Mouse (Mus musculus) liver, adult (tissue): ENCODE data around the gene Sbf2.

Experiments used
- GATA4 ChIP-seq: IDR thresholded peaks from 2 replicates; pipeline ENCODE4 v1.6.1; 2014; ENCODE audit warnings: mild to moderate bottlenecking, low read length; ENCODE audit not compliant: insufficient replicate concordance

Gene Sbf2

DNA sequence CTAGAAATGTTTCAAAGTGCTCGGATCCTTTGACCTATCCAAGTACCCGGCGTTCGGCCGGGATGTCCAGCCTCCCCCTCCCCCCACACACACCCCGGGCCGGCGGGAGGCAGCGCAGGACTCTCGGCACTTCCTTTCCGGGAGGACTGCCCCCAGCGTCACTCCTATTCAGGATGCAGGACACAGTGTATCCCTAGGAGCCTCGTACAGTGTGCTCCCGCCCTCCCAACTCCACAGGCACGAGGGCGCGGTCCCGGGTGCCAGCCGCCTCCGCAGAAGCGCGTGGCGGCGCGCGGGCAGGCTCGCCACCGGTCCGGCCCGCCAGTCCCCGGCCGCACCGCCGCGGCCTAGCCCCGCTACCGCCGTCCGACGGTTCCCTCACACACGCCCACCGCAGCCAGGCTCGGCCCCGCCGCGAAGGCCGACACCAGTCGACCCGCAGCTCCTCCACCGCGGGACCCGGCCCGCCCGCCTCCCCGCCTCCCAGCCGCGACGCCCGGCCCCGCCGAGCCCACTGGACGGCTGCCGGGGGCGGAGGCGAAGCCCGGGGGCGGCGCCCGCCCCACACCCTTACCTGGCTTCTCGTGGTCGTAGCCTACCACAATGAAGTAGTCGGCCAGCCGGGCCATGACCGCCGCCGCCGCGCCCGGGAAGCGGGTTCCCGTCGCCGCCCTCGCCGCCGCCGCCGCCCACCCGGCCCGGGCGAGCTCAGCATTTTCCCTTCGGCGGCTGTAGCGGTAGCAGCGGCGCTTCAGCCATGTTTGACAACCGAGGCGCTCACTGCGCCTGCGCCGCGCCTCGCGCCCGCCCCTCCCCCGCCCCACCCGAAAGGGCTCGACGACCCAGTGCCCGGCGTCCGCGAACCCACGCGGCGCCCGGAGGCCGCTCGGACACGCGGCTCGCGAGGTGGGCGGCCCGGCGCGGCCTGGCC is at the start of gene Sbf2:
Sbf2 (minus strand) TSS at position 790 of the 931 bp plus-strand sequence.
- no peak for TF ChIP-seq GATA4

DNA sequence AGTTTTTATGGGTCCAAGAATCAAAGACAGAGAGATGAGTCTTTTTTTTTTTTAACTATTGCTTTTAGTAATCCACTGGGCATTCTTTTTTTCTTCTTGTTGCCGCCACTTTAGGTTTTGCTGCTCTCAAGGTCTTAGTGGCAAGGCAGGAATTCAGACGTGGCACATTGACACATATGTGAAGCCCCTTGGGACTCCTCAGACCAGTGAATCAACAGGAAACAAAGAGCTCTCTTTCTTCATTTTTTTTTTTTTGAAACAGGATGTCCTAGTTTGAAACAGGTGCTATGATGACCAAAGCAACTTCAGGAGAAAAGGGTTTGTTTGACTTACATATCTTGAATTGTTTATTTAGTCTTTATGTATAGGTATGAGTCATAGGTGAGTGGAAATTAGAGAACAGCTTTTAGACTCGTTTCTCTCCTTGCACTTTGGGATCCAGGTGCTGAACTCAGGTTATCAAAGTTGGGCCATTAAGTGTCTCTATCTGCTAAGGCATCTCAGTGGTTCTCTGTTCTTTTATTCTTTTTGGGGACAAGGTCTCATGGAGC is 43.7 kb upstream of the Sbf2 start:
- TF ChIP-seq GATA4, result no peak

DNA sequence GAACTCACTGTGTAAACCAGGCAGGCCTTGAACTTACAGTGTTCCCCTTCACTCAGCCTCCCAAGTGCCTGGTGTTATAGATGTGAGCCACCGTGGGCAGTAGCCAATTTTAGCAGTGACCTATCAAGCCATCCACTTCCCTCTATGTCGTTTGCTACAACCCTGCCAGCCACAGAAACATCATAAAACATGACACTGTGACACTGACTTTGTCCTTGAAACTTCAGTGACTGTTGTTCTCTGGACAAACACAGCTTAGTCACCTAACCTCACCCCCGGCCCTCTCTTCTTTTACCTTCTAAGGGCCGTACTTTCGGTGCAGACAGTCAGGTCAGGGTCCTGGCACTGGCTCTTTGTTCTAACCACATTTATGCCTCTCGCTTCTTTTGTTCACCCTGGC is 41.2 kb upstream of the Sbf2 start:
- TF ChIP-seq GATA4, result no peak

DNA sequence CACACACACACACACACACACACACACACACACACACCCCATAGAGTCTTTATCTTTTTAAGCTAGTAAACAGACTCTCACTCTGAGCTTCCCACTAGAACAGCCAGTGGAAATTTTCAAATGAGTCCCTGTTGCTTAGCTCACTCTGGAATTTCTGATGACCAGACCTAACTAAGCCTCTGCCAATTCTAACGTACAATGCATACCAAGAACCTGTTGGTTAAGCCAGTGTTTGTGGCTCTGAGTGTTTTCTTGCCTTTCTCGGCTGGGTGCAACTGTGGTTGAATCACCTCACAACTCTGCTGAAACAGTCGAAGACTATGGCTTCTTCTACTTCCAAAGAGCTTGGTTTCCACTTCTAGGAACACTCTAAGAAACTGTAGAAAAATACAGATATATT is 40.5 kb upstream of the Sbf2 start:
- no peak for TF ChIP-seq GATA4

DNA sequence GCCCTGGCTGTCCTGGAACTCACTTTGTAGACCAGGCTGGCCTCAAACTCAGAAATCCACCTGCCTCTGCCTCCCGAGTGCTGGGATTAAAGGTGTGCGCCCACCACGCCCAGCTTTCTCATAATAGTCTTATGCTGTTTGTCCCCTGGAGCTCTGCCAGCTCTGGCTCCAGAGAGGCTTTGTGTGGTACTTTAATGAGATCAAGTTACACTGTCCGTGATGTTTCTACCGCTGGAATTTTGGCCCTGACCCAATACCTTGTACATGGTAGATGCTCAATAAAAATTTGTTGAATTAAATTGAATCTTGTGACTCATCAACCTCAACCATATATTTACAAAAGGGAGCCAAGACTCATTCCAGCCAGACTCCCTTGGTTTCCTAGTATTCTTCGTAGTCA is 36.4 kb upstream of the Sbf2 start:
- TF ChIP-seq GATA4, result no peak

DNA sequence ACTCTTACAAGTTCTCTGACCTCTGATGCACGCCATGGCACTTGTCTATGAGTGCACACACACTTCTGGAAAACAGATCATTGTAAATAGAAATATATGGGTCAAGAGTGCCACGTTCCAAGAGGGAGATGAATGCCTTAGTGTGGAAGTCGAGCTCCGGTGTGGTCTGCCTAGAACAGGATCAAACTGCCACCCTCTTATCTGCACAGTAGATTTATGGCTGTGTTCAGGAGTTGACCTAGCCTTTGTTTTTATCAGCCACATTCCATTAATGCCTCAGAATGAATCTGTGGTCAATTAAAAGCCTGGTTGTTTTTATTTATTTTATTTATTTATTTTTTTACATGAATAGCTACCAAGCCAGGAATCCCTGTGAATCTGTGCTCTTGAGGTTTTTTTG is 35.8 kb upstream of the Sbf2 start:
- no peak for TF ChIP-seq GATA4

DNA sequence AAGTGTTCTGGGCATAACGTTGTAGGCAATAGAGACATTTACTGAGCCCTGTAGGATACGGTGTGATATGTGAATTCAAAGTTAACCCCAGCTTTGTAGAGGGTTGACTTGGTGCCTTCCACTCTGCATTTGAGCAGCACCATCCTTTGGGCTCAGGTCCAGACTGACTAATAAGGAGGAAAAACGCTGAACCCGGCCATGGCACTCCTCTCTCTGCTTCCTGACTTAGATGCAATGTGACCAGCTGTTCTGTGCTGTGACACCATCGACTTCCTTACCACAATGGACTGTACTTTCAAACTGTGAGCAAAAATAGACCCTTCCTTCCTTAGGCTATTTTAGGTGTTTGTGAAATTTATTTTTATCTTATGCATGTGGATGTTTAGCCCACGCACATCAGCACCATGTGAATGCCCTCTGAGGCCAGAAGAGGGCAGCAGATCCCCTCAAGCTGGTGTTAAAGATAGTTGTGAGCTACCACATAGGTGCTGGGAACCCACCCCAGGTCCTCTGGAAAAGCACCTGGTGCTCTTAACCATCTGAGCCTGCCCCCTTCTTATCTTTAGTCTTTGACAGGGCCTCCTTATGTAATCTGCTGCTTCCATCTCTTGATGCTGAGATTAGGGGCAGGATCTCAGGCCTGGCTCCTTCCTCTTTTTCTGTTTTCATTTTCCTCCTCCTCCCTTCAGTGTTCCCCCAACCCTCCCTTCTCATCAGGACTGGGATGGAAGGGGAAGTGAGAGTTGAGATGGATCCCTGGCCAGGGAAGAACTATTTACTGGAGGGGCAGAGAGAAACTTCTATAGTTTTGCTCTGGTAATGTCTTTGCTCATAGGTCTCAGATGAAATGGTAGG is 34.6 kb upstream of the Sbf2 start:
- no peak for TF ChIP-seq GATA4

DNA sequence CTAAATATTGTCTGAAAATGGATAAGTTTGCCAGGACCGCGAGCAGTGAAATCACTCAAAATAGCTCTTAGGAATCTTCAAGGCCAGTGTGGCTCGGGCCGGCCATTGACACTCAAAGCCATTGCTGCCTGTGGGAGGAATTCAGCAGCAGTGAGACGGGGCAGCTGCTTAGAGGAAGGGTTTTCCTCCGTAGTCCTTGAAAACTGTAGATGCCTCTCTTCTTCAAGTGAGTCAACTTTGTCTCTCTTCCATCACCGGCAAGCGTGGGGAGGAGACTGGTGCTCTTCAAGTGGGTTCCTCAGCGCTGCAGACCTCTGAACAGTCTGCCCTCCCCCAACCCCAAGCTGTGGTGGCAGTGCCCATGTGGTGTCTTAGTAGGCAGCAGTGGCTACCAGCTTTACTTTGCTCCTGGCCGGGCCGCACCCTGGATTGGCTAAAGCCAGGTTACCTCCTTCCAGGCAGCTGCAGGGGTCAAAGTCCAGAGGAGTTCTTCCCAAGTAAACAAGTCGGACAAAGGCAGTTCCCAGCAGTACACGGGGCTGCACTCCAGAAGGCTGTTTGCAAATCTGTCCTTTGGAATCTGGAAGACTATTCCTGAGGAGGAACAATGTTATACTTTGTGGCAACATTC is 33.8 kb upstream of the Sbf2 start:
- no peak for TF ChIP-seq GATA4

DNA sequence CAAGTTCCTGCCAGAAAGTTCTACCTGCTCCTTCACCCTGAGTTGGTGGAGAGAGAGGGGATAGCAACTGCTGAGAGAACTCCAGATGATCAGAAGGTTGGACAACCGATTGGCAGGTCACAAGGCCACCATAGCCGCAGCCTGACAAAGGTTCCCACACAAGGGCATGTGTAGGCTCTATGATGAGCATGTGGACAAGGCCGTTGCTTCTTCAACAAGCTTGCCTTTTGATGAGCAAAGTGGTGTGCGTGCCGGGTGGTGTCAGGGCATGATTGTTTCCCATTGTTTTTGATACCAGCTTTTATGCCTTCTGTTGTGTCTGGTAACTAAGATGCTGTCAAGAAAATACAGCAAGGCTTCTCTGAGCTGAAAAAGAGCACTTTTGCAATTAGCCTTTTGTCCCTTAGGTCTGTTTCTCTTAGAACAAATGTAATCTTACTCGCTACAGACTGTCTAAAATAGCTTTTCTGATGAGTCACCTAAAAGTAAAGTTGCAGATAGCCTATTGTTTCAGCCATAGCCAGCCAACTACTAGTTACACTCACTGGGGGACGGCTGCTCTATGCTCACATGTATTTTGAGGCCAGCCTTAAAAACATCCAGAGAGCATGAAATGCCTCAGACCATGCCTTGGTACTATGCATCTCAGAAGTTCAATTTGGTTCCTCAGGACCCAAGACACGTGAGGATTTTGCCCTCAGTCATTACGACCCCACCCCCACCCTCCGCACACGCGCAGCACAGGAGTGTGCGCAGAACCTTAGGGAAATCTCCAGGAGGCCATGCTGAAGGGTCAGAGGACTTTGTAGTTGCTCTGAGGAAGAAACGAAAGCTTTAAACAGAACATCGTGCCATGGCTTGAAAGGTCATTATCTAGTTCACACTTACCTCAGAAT is 33.1 kb upstream of the Sbf2 start:
- TF ChIP-seq GATA4, result no peak

DNA sequence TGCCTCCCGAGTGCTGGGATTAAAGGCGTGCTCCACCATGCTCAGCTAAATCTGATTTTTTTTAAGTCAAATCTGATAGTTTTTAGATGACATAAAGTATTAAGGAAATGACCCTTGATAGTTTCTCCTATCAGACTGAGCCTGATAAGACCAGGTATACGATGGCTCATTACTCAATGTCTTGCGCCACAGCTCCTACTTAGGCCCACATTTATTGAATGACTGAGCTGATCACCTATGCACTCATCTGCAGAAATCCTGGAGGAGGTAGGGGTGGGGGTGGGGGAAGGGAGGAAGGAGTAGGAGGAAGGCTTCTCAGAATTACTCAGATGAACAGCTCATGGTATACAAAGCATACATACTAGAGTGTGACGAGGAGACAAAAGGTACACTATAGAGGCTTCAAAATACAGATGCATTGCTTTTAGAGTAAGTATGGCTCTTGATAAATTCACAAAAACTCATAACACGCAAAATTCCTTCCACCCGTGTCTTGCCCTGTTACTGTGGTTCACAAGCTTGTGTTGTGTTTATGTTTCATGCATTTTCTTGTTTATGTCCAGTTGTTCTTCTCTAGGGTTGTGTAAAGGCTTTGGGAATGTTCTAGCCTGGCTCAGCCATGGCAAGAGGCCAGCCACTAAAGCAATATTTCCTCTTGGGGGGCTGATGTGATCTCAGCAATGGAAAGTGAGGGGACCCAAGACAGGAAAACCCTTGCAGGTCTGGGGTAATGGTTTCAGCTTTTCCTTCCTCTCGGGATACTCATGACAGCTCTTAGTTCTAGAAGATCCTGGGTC is 32.1 kb upstream of the Sbf2 start:
- TF ChIP-seq GATA4, result no peak

DNA sequence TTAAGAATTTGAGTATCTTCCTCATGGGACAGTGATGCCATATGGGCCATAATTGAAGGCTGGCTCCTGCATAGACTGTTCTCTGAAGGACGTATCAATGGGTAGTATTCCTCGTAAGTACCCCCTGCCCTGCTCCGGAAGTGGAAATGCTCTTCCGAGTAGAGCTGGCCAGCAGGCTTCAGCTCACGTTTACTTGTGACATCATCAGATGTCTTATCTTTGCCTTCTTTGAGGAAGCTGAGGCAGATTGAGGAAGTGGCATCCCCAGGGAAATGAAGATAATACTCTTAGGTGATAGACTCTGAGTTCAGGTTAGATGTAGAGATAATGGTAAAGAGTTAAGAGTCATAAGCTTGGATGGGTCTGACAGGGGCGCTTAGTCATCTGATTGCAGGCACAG is 31.1 kb upstream of the Sbf2 start:
- TF ChIP-seq GATA4, result no peak

DNA sequence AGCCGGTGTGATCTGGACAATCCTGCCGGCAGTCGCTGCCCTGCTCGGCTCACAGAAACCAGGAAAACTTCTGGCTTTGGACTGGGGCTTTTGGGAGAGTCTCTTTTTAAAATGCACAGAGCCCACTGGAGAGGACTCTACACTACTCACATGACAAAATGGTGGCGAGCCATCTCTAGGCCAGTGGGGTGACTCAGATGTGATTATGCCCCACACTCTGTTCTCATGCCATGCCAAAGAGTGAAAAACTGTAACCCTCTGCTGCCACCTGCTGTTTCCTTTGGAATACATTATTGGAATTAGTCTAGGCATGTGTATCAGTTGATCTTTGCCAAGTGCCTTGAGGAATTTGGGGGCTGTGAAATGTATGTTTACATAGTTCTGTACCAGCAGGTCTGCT is 30.6 kb upstream of the Sbf2 start:
- TF ChIP-seq GATA4, result no peak

DNA sequence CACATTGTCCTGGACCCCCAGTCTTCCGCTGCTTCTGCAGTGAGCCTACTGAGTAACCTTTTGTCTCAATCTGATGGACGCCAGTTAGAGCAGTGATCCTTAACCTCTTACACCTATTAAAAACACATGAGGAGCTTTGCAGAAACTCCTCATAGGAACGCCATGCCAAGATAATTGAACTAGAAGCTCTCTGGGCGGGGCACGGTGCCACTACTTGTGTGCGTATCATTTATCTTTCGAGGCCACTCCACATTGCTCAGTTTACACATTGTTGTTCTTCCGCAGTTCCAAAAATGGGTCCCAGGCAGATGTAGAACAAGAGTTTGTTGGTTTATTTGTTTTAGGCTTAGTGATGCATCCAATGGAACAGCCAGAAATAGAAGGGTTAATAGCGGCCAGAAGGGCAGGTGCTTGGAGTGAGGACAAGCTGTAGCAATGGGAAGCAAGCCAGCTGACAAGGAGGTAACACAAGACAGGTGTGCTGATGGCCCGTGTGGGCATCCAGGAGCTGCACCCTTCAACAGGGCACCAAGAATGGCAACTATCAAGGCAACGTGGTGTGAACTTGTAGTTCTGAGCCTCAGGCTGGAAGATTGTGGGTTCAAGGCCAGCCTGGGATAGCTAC is 24.7 kb upstream of the Sbf2 start:
- TF ChIP-seq GATA4, result no peak
